Mouse (Mus musculus): Measurements from ENCODE around the gene Crxos.

DNA sequence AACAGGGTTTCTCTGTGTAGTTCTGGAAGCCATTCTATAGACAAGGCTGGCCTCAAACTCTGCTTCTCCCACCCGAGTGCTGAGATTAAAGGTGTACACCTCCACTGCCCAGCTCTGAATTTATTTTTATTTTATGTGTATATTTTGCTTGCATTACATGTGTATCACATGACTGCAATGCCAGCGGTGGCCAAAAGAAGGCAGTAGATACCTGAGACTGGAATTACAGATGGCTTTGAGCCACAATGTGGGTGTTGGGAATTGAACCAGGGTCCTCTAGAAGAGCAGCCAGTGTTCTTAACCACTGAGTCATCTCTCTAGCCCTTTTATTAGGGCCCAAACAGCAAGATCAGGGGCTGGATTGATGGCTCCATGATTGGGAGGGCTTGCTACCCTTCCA, 48.1 kb downstream of the Crxos start:
- no peak for TF ChIP-seq CTCF (IDR thresholded peaks at IDR 0.05; ENCODE audit: extremely low read depth, insufficient read length, insufficient replicate concordance, low read depth, low read length)
- TF ChIP-seq POLR2A (IDR thresholded peaks at IDR 0.05; ENCODE audit: low read depth, low read length) = no peak
